Mouse (Mus musculus) heart, embryonic 13.5 days (tissue): ENCODE measurements around the gene Prss42. TPM values are rescaled to one million over a fixed set of nuclear protein-coding genes. Genes with fewer than 3 reads are reported as not detected.

Experiments
- ATAC-seq: fragments of 200-750 bp; cut with Nextera tagmentation; 2 replicates; pipeline ENCODE4 v1.8.0; 2017; ENCODE audit warnings: moderate TSS enrichment; ENCODE audit not compliant: insufficient number of reproducible peaks, low FRiP score, low TSS enrichment; ENCODE audit errors: extremely low read depth
- H3K27ac ChIP-seq: fragments of 300-500 bp; sonication (generic); replicated peaks from 2 replicates; pipeline ENCODE4 v1.5.1; 2015; ENCODE audit warnings: moderate library complexity, mild to moderate bottlenecking, inconsistent platforms
- H3K27me3 ChIP-seq: fragments of 300-500 bp; sonication (generic); replicated peaks from 2 replicates; pipeline ENCODE4 v1.6.1; 2015; ENCODE audit warnings: mild to moderate bottlenecking, inconsistent platforms
- H3K36me3 ChIP-seq: fragments of 300-500 bp; sonication (generic); 2 replicates; pipeline ENCODE4 v1.6.1; 2015; ENCODE audit warnings: mild to moderate bottlenecking, inconsistent platforms
- H3K4me1 ChIP-seq: fragments of 300-500 bp; sonication (generic); 2 replicates; pipeline ENCODE4 v1.6.1; 2015; ENCODE audit warnings: inconsistent platforms
- H3K4me2 ChIP-seq: fragments of 300-500 bp; sonication (generic); 2 replicates; pipeline ENCODE4 v1.6.1; 2015; ENCODE audit warnings: inconsistent platforms, mild to moderate bottlenecking, moderate library complexity
- H3K4me3 ChIP-seq: fragments of 300-500 bp; sonication (generic); 2 replicates; pipeline ENCODE4 v1.5.1; 2015; ENCODE audit warnings: moderate library complexity, mild to moderate bottlenecking, inconsistent platforms
- H3K9ac ChIP-seq: fragments of 300-500 bp; sonication (generic); 2 replicates; pipeline ENCODE4 v1.6.1; 2015; ENCODE audit warnings: inconsistent platforms, mild to moderate bottlenecking, moderate library complexity
- H3K9me3 ChIP-seq: fragments of 300-500 bp; sonication (generic); 2 replicates; pipeline ENCODE4 v1.6.1; 2016; ENCODE audit warnings: inconsistent platforms
- WGBS: fragments of 180-500 bp; shearing (Covaris S2); methylation state at CpG from one replicate; pipeline ENCODE4 v1.1.7; 2015; ENCODE audit warnings: mixed read lengths; 5-methylcytosine and 5-hydroxymethylcytosine counted together
- polyA plus RNA-seq: library from polyadenylated mRNA; unstranded; fragments of >200 nt; fragmentation: Nextera tagmentation; extraction: Ambion mirVana; gene quantifications from 2 replicates; pipeline ENCODE4 v1.2.1, GENCODE M21; 2015

The Prss42 gene
- polyA plus RNA-seq, 1 experiment from 2014 or later: not detected

- no peak within 1 kb of the TSS for H3K9ac ChIP-seq
- H3K9me3 ChIP-seq: no peaks in the 10 kb centered on the region
- no peak within 1 kb of the TSS for H3K4me2 ChIP-seq
- no peak for ATAC-seq
- H3K36me3 ChIP-seq: no peaks in the 10 kb centered on the region
- H3K4me3 ChIP-seq: no peak within 1 kb of the TSS
- WGBS: 63% methylated on average over 19 of the region's 19 CpGs
- peaks cover 6% of the 10 kb centered on the region; the same call in 1 of the 2 replicates for H3K4me1 ChIP-seq
- H3K27ac ChIP-seq: no peak within 1 kb of the TSS
- H3K27me3 ChIP-seq: 0 out of 2 replicates have a peak, but pooled peaks cover 3% of the 10 kb centered on the region
Measured at GRCm38 (mm10) chr9:110834411-110834810, 36.4 kb downstream of the Prss42 start, which contains the start of gene Prss45. TSS of gene Prss45 (plus strand) at chr9:110834588.

- no peak overlapping the region for H3K9ac ChIP-seq
- H3K27ac ChIP-seq: no peak overlapping the region
- no peak overlapping the region for H3K4me2 ChIP-seq
- H3K36me3 ChIP-seq: no peaks in the 10 kb centered on the region
- 0 out of 2 replicates have a peak, but pooled peaks cover 3% of the 10 kb centered on the region for H3K27me3 ChIP-seq
- H3K4me3 ChIP-seq: no peak overlapping the region
- 24% methylated on average over 10 of the region's 10 CpGs for WGBS
- peaks cover 6% of the 10 kb centered on the region; the same call in 1 of the 2 replicates for H3K4me1 ChIP-seq
- no peak for ATAC-seq
- H3K9me3 ChIP-seq: no peaks in the 10 kb centered on the region
Measured at GRCm38 (mm10) chr9:110834961-110835360, 37.0 kb downstream of the Prss42 start.

- H3K4me3 ChIP-seq: no peak overlapping the region
- H3K9me3 ChIP-seq: no peaks in the 10 kb centered on the region
- WGBS: 66% methylated on average over 2 of the region's 2 CpGs
- no peak overlapping the region for H3K4me2 ChIP-seq
- peaks cover 6% of the 10 kb centered on the region; the same call in 1 of the 2 replicates for H3K4me1 ChIP-seq
- H3K27me3 ChIP-seq: 0 out of 2 replicates have a peak, but pooled peaks cover under 1% of the 10 kb centered on the region
- ATAC-seq: no peak
- H3K27ac ChIP-seq: no peak overlapping the region
- H3K36me3 ChIP-seq: no peaks in the 10 kb centered on the region
- no peak overlapping the region for H3K9ac ChIP-seq
Measured at GRCm38 (mm10) chr9:110836112-110836511, 38.1 kb downstream of the Prss42 start.

GRCm38 (mm10) chr9:110840905-110841304 is 42.9 kb downstream of the Prss42 start:
- Histone ChIP-seq H3K36me3 (no peaks in the 10 kb centered on the region), H3K27ac (no peak overlapping the region), H3K27me3 (no peaks in the 10 kb centered on the region), H3K4me3 (no peak overlapping the region), H3K9ac (no peak overlapping the region), H3K4me2 (no peak overlapping the region), H3K9me3 (no peaks in the 10 kb centered on the region), H3K4me1 (no peaks in the 10 kb centered on the region)
- no peak for ATAC-seq
- WGBS: 81% methylated on average over 6 of the region's 6 CpGs

GRCm38 (mm10) chr9:110841438-110841837 is 43.5 kb downstream of the Prss42 start:
- 74% methylated on average over 2 of the region's 2 CpGs for WGBS
- Histone ChIP-seq H3K4me2 (no peak overlapping the region), H3K4me3 (no peak overlapping the region), H3K9ac (no peak overlapping the region), H3K36me3 (no peaks in the 10 kb centered on the region), H3K9me3 (no peaks in the 10 kb centered on the region), H3K27me3 (no peaks in the 10 kb centered on the region), H3K27ac (no peak overlapping the region), H3K4me1 (no peaks in the 10 kb centered on the region)
- ATAC-seq: no peak

GRCm38 (mm10) chr9:110844206-110844605 is 46.2 kb downstream of the Prss42 start, which contains the start of gene Prss46:
TSS of gene Prss46 (plus strand) at chr9:110844506.
- 76% methylated on average over 10 of the region's 10 CpGs for WGBS
- no peaks in the 10 kb centered on the region for H3K4me1 ChIP-seq
- no peak within 1 kb of the TSS for H3K9ac ChIP-seq
- no peaks in the 10 kb centered on the region for H3K27me3 ChIP-seq
- H3K9me3 ChIP-seq: no peaks in the 10 kb centered on the region
- H3K36me3 ChIP-seq: no peaks in the 10 kb centered on the region
- H3K27ac ChIP-seq: no peak within 1 kb of the TSS
- no peak within 1 kb of the TSS for H3K4me2 ChIP-seq
- ATAC-seq: no peak
- no peak within 1 kb of the TSS for H3K4me3 ChIP-seq

GRCm38 (mm10) chr9:110849162-110849561 is 51.2 kb downstream of the Prss42 start:
- Histone ChIP-seq H3K4me2 (no peak overlapping the region), H3K27me3 (no peaks in the 10 kb centered on the region), H3K9ac (no peak overlapping the region), H3K4me3 (no peak overlapping the region), H3K9me3 (no peaks in the 10 kb centered on the region), H3K36me3 (no peaks in the 10 kb centered on the region), H3K27ac (no peak overlapping the region), H3K4me1 (no peaks in the 10 kb centered on the region)
- ATAC-seq: no peak
- 57% methylated on average over 7 of the region's 7 CpGs for WGBS

Other genes starting within 250 kb of the Prss42 start
- gene Nradd, start 173.7 kb upstream of the Prss42 start, polyA plus RNA-seq: 23.4 and 25.6 TPM in 2 replicates
- gene Nbeal2, start 144.0 kb upstream of the Prss42 start, polyA plus RNA-seq: 1.3 and 1.8 TPM in 2 replicates
- 119 and 136 TPM in 2 replicates for gene Ccdc12, start 141.7 kb upstream of the Prss42 start, polyA plus RNA-seq
- 3,771 and 4,285 TPM in 2 replicates for gene Myl3, start 56.3 kb upstream of the Prss42 start, polyA plus RNA-seq
- gene Pth1r, start 51.0 kb upstream of the Prss42 start, polyA plus RNA-seq: 31.2 and 33.3 TPM in 2 replicates
- gene Prss44, start 15.8 kb downstream of the Prss42 start, polyA plus RNA-seq: not detected in 2 replicates
- not detected in 2 replicates for gene Prss43, start 28.5 kb downstream of the Prss42 start, polyA plus RNA-seq
- not detected in 2 replicates for gene Prss45, start 36.4 kb downstream of the Prss42 start, polyA plus RNA-seq
- gene Prss46, start 46.3 kb downstream of the Prss42 start, polyA plus RNA-seq: not detected in 2 replicates
- gene Prss50, start 59.8 kb downstream of the Prss42 start, polyA plus RNA-seq: 0.13 and 0.56 TPM in 2 replicates
- gene Als2cl, start 81.7 kb downstream of the Prss42 start, polyA plus RNA-seq: 0.88 and 0.97 TPM in 2 replicates
- gene Tmie, start 81.9 kb downstream of the Prss42 start, polyA plus RNA-seq: 0.16 and 0.20 TPM in 2 replicates
- not detected in 2 replicates for gene Fam240a, start 118.7 kb downstream of the Prss42 start, polyA plus RNA-seq
- not detected in 2 replicates for gene Tdgf1, start 148.0 kb downstream of the Prss42 start, polyA plus RNA-seq
- gene Lrrc2, start 153.4 kb downstream of the Prss42 start, polyA plus RNA-seq: 2.3 and 2.6 TPM in 2 replicates
- 0.05 and 0.57 TPM in 2 replicates for gene Rtp3, start 192.4 kb downstream of the Prss42 start, polyA plus RNA-seq
- 1.1 TPM in 2 replicates for gene Ltf, start 221.1 kb downstream of the Prss42 start, polyA plus RNA-seq